Mouse (Mus musculus): ENCODE data around the gene Tns2.

Gene Tns2

DNA sequence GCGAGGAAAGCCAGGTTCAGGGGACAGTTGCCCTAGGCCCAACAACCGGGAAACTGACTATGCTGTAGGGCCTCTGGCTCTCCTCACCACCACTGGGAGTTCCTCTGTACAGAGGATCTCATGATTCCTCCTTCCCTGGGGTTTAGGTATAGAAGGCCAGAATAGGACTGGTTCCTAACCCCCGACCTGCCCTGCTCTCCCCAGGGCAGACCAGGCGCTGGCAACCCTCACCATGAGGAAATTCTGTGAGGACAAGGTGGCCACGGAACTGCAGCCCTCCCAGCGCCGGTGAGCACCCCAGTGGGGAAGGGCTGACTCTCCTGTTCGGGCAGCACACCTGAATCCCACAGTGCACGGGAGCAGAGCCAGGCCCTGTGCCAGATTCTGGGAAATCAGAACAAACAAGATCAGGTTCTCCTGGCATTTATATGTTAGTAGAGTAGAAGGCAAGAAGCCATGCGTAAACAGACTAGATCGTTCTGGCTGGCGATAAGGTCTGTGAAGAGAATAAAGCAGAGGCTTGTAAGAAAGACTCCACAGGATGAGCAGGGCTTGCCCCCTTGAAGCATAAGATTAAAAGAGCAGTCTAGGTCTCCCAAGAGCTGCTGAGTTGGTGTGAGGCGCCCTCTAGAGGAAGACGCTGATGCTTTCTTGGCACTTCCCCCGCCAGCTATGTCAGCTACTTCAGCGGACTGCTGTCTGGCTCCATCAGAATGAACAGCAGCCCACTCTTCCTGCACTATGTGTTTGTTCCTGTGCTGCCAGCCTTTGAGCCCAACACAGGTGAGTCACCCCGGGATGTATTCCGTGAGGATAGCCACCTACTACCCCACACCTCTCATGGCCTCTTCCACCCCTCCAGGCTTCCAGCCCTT, 8.7 kb downstream of the Tns2 start:
- DNase-seq (ENCODE audit: low read depth in 1 of 2, low spot score in 2 of 2): peak in 1 of 2 experiments; percentile 64

DNA sequence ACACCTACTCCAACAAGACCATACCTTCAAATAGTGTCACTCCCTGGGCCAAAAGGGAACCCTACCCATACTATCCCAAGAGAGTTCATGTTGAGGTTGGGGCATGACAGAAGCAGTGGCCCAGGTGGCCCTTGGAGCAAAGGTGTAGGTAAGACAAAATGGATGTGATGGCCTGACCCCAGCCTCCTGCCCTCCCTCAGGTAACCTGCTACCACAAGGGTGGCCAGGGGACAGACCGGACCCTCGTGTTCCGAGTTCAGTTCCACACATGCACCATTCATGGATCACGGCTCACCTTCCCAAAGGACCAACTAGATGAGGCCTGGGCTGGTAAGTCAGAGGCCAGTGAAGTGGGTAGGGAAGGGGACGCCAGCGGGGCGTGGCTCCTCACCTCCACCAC, 10.1 kb downstream of the Tns2 start:
- no peak for DNase-seq (ENCODE audit: low read depth in 1 of 2, low spot score in 2 of 2)

DNA sequence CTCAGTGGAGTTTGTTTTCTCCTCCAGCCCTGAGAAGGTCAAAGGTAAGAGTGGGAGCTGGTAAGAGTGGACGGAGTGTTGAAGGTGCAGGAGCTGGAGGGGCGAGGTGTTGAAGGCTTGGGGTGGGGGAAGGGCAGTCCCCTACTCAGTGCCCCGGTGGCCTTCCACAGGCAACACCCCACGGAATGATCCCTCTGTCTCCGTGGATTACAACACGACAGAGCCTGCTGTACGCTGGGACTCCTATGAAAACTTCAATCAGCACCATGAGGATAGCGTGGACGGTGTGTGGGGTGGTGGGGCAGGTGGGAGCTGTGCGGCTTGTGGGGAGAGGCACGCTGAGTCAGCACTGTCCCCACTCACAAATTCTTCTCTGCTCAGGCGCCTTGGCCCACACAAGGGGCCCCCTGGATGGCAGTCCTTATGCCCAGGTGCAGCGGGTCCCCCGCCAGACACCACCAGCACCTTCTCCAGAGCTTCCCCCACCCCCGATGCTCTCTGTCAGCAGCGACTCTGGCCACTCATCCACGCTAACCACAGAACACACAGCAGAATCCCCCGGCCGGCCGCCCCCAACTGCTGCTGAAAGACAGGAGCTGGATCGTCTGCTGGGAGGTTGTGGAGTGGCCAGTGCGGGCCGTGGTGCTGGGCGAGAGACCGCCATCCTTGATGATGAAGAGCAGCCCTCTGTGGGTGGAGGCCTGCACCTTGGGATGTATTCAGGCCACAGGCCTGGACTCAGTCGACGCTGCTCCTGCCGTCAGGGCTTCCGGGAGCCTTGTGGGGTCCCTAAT, 10.7 kb downstream of the Tns2 start:
- DNase-seq (ENCODE audit: low read depth in 1 of 2, low spot score in 2 of 2): no peak

DNA sequence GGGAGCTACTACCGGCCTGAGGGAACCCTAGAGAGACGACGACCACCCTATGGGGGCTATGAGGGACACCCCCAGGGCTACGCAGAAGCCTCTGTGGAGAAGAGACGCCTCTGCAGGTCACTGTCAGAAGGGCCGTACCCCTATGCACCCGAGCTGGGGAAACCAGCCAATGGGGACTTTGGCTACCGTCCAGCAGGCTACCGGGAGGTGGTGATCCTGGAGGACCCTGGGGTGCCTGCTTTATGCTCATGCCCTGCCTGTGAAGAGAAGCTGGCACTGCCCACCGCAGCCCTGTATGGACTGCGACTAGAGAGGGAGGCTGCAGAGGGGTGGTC, 11.2 kb downstream of the Tns2 start:
- no peak for DNase-seq (ENCODE audit: low read depth in 1 of 2, low spot score in 2 of 2)

DNA sequence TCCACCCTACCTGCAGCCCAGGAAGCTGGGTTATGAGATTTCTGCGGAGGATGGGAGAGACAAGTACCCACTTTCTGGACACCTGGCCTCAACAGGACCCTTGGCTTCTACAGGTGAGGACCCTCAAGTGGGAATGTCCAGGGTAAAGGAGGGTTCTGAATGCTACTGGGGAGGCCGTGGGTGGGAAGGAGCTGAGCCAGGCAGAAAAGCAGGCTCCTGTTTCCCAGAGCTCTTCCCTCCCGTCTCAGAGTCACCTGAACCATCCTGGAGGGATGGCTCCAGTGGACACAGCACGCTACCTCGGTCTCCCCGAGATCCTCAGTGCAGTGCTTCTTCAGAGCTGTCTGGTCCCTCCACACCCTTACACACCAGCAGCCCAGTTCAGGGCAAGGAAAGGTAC, 12.0 kb downstream of the Tns2 start:
- DNase-seq (ENCODE audit: low read depth in 1 of 2, low spot score in 2 of 2): no peak

DNA sequence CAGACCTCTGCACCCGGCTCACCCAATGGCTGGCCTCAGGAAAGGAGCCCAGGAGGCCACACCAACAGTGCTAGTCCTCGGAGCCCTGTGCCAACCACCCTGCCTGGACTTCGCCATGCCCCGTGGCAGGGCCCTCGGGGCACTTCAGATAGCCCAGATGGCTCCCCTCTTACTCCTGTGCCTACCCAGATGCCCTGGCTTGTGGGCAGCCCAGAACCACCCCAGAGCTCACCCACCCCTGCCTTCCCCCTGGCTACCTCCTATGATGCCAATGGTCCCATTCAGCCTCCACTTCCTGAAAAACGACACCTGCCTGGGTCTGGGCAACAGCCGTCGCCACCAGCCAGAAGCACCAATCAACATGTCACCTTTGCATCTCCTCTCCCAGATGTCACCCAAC, 12.6 kb downstream of the Tns2 start:
- no peak for DNase-seq (ENCODE audit: low read depth in 1 of 2, low spot score in 2 of 2)

DNA sequence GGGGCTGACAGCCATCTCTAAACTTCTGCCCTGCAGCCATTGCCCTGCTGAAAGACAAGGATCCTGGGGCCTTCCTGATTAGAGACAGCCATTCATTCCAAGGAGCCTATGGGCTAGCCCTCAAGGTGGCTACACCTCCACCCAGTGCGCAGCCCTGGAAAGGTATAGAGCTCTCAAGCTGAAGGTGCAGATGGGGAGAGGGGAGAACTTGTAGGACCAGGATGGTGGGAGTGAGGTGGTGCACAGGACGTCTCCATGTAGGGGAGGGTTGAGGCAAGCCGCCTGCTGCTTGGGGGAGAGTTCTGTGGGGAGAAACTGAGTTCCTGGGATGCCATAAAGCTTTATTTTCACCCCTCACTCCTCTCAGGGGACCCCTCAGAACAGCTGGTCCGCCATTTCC, 13.5 kb downstream of the Tns2 start:
- no peak for DNase-seq (ENCODE audit: low read depth in 1 of 2, low spot score in 2 of 2)

DNA sequence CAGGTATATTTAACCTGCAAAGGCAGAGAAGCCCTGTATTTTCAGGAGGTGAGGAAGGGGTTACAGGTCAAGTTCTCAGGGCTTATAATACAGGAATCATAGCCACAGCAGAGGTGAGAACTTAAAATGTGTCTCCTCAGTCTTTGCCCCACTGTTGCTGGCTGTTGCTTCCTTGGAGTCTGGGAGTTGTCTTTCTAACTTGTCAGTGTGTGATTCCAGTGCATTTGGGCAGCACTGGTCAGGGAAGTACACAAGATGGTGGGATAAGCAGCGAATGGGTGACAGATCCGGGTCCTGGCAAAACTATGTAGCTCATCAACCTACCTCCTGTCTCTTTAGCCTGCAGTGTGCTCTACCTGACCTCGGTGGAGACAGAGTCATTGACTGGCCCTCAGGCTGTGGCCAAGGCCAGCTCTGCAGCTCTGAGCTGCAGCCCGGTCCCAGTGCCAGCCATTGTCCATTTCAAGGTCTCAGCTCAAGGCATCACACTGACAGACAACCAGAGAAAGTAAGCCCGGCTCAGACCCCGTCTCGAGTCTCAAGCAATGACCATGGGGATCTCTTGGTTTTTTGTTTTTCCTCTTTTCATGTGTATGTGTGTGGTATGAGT, 14.5 kb downstream of the Tns2 start:
- DNase-seq (ENCODE audit: low read depth in 1 of 2, low spot score in 2 of 2): no peak

DNA sequence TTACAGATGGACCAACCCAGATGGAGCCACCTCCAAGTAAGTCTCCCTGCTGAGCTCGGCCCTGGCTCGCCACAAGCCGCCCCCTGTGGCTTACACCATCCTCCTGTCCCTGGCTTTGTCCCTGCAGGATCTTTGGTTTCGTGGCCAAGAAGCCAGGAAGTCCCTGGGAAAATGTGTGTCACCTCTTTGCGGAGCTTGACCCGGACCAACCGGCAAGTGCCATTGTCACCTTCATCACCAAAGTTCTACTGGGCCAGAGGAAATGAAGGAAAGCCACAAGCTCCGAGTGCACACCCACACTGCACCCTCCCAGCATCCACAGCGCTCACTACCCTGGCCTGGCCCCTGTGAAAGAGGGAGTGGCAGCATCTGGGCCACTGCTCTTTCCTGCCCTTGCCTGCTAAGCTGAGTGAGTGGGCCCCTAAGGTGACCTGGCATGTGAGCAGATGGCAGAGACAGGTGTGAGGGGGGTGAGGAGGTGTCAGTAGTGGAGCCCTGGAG, 15.6 kb downstream of the Tns2 start:
- DNase-seq (ENCODE audit: low read depth in 1 of 2, low spot score in 2 of 2): no peak

DNA sequence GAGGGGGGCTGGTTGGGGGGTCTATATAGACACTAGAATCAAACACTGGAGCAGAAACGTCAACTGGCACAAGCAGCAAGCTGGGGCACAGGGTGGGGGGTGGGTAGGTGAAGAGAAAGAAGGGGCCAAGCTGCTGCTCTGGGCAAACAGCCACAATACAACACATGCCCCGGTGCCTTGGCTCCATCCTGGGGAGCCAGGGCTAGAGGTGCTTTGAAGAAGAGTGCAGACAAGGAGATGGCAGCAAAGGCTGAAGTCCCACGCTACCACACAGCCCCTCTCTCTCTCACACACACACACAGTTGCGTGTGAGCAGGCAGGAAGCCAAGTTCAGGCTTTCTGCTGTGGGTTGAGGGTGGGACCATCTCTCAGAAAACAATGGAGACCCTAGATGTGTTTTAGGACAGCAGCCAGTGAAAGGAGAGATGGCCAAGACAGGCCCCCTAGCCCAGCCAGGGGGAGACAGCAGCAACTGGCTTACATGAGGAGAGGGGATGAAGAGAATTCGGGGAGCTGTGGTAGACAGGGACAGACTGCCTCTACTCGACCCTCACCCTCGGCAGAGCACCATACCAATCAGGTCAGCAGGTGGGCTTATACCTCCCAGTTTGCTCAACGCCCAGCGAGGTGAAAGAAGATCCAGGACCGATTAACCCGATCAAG, 16.7 kb downstream of the Tns2 start:
- no peak for DNase-seq (ENCODE audit: low read depth in 1 of 2, low spot score in 2 of 2)

DNA sequence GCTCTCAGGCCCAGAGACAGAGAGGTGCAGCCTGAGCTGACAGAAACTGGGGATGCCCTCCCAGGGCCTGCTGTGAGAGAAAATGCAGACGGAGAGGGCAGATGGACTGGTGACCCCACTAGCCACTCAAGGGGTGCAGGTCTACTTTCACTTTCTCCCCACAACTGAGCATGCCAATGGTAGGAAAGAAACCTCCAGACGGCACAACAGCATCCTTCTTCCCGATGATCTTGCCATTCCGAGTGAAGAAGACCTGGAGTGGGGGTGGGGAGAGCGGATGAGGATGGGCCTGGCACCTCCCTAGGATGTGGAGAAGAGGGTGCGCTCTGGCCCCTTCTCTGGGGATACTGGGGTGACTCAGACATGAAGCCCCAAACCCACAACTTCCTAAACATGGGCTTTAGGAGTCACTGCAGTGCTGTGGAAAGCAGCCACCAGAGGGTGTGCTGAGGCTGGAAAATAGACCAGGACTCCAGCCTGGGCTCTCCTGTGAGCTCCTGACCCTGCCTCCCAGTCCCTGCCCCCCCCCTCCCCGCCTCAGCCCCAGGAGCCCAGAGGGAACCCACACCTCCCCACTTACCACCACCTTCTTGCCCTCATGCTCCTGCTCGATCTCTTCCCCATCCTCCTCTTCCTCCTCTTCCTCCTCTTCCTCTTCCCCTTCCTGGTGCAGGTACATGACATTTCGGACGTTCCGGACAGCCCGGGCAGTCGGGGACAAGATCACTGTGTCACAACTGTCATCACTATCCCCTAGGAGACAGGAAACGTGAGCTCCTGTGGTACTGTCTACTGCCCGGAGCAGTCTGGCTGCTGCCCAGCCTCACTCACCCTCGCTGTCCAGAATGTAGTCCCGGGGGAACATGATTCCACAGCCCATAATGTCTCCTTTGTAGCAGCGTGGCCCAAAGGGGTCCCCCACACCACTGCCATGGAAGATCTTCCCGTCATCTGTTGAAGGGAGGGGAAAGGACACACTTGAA, 17.5 kb downstream of the Tns2 start:
- no peak for DNase-seq (ENCODE audit: low read depth in 1 of 2, low spot score in 2 of 2)

DNA sequence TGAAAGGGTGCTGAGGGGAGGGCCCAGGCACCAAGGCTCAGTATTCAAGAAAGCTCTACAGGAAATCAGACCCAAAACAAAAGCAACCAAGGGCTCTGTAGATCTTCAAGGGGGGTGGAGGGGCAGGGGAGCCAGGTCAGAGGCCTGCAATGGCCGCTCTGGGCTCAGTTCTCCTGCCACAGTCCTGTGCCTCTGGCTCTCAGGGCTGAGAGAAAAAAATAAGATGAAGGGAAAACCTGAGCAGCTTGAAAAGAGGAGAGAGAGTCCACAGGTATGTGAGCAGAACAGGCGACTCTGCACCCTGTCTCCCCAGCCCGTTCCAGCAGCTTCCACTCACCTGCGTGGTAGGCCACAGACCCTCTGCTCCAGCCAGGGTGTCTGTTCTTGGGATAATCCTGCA, 18.4 kb downstream of the Tns2 start:
- DNase-seq (ENCODE audit: low read depth in 1 of 2, low spot score in 2 of 2): no peak

DNA sequence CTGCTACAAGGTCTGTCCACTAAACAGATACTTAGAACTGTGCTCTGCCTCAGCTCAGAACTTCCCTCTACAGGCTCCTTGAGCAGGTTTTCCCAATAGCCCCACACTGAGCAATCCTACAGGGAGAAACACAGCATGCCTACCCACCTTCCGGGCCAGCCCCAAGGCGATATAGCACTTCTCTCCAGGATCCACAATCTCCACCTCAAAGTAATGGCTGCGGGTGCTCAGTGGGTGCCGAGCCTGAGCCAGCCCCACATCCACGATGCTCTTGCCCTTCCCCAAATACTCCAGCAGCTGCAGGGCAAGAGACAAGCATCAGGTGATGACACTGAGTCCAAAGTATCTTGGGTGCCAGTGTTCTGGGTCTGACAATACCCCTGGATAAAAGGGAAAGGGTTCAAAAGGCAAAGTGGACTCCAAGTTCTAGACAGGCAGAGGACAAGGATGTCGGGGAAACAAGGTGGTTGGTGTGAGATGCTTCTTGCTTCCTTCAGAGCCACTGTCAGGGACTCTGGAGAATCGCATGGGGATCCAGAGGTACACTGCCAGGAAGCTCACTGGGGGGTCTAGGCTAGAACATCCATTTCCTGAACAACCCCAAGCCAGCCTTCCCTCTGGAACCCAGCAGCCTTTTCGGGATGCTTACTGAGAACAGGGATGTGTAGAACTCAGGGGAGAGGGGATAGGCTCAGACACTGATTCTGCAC, 19.1 kb downstream of the Tns2 start:
- no peak for DNase-seq (ENCODE audit: low read depth in 1 of 2, low spot score in 2 of 2)

DNA sequence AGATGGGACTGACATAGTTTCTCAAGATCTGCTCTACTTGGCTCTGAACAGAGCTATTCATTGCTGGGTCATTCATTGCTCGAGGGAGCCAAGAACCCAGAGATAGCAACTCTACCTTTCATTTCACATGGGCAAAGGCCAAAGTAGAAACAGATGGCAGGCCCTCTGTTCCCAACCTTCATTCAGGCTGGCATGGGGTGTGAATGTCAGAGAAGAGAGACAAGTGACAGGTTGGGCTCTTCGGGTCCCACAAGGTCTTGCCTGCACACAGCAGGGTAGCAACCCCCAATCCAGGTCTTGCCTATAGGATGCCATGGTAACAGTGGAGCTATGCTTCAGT, 19.6 kb downstream of the Tns2 start:
- DNase-seq (ENCODE audit: low read depth in 1 of 2, low spot score in 2 of 2): no peak

DNA sequence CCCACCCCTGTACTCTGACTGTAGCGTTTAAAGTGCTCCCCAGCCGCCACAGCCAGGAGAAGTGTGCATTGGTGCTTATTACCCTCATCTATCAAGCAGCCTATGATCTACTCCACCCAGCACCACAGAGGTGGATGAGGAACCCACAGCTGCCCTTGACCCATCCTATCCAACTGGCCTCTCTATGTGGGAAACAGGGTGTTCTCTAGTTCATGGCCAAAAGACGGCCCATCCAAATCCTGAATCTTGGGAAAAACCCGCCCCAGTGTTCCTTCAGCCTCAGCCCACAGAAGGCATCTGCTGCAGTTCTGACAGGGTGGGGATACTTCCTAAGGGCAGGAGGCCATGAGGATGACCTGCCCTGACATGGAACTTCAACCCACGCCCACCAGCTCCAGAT, 20.3 kb downstream of the Tns2 start:
- DNase-seq (ENCODE audit: low read depth in 1 of 2, low spot score in 2 of 2): no peak

DNA sequence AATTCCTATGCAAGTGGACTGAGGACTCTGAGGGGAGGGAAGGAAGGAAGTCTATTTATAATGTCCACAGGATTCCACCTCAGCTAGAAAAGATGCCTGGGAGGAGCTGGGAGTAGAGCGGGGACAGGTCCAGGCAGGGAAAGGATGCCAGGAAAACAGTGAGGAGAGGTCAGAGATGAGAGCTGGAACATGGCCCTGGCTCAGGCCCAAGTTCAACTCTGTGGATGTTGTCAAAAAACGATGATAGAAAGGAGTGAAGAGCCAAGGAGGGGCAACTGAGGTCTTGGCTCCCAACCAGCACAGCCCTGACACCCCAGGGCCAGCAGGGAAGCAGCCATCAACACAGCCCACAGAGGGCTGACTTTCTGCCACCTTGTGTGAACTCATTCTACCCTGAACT, 26.1 kb downstream of the Tns2 start:
- DNase-seq (ENCODE audit: low read depth in 1 of 2, low spot score in 2 of 2): no peak

DNA sequence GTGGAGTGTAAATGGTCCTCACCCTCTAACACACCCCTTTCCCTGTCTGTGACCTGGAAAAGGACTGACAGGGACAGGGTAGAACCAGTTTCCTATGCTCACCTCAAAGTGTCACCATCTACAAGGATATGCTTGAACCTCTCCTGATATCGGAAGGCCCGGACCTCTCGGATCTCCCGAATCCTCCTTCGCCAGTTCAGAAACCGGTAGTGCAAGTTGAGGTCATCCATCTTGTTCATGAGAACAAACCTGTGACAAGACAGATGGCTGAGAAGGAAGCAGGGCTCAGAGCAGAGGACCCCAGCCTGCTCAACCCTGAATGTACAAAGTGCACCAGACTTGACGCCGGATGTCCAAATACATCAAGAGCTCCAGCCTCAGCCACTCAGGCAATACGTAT, 33.1 kb downstream of the Tns2 start:
- DNase-seq (ENCODE audit: low read depth in 1 of 2, low spot score in 2 of 2): no peak

DNA sequence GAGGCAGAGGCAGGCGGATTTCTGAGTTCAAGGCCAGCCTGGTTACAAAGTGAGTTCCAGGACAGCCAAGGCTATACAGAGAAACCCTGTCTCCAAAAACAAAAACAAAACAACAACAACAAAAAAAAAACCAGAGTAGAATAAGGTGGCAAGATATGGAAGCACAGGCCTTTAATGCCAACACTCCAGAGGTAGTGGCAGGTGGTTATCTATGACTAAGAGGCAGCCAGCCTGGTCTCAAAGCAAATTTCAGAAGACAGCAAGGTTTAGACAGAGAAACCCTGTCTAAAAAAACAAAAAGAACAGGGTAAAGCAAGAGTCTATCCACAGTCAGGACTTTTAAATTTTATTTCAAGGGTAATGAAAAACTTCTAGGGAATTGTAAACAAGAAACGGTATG, 34.5 kb downstream of the Tns2 start:
- no peak for DNase-seq (ENCODE audit: low read depth in 1 of 2, low spot score in 2 of 2)

DNA sequence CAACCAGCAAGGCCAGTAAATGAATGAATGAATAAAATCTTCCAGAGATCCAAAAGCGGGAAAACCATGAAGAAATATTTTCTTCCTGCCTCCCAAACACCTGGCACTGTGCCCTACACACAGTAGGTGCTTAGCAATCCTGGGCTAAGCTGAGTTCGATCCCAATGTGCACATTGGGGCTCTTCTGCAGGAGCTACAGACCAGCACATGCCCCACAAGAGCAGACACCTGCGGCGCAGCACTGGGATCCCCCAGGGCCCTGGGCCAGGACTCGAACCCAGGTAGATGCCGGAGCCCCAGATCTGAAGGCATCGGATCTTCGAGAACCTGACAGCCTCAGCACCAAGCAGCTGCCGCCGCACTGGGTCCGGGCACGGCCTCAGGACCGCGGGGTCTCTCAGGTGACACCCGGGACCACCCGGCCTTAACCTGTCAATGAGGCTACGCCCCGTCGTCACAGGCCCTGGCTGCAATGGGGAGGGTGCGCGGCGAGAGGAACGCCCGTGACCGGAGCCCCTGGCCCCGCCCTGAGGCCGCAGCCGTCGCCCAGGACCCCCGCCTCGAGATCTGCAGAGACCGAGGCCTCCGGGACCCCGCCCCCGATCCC, 35.4 kb downstream of the Tns2 start:
- DNase-seq (ENCODE audit: low read depth in 1 of 2, low spot score in 2 of 2): no peak
